Mouse (Mus musculus) spleen, adult 2 months (tissue): ENCODE measurements around the gene Sec14l2. TPM values are rescaled to one million over a fixed set of nuclear protein-coding genes. Genes with fewer than 3 reads are reported as not detected.

ENCODE experiments used
- DNase-seq, 2 experiments: peaks; one replicate each; pipeline versions ENCODE4 v3.0.0 to v3.0.0-alpha.2; 2012 to 2021; ENCODE audit warnings: low spot score in 2 of 2, low read depth in 1 of 2
- H3K27ac ChIP-seq: fragments of 200-500 bp; 2 replicates; pipeline ENCODE4 v1.5.1; 2012; ENCODE audit warnings: low read length, inconsistent platforms; ENCODE audit not compliant: insufficient read depth
- H3K27me3 ChIP-seq: fragments of 200-500 bp; 2 replicates; pipeline ENCODE4 v1.6.1; 2012; ENCODE audit warnings: mild to moderate bottlenecking, moderate library complexity, low read length, inconsistent platforms; ENCODE audit not compliant: control insufficient read depth, insufficient read depth
- H3K36me3 ChIP-seq: fragments of 200-500 bp; 2 replicates; pipeline ENCODE4 v1.6.1; 2012; ENCODE audit warnings: mild to moderate bottlenecking, low read length, inconsistent platforms; ENCODE audit not compliant: control insufficient read depth, insufficient read depth
- H3K4me1 ChIP-seq: fragments of 200-500 bp; 2 replicates; pipeline ENCODE4 v1.6.1; 2011; ENCODE audit warnings: inconsistent platforms; ENCODE audit not compliant: control insufficient read depth, insufficient read depth, insufficient read length
- H3K4me3 ChIP-seq: fragments of 200-500 bp; 2 replicates; pipeline ENCODE4 v1.5.1; 2011; ENCODE audit warnings: mild to moderate bottlenecking, inconsistent platforms; ENCODE audit not compliant: insufficient read depth, insufficient read length; ENCODE audit errors: extremely low read depth
- CTCF ChIP-seq: fragments of 200-500 bp; IDR thresholded peaks from 2 replicates; pipeline ENCODE4 v1.5.1; 2011; ENCODE audit warnings: mild to moderate bottlenecking, inconsistent platforms; ENCODE audit not compliant: insufficient read depth, insufficient read length, insufficient replicate concordance; ENCODE audit errors: extremely low read depth
- POLR2A ChIP-seq: fragments of 200-500 bp; IDR thresholded peaks from 2 replicates; pipeline ENCODE4 v1.6.1; 2011; ENCODE audit warnings: low read depth, low read length, inconsistent platforms
- WGBS: fragments of 180-500 bp; shearing (Covaris S2); methylation state at CpG from one replicate; pipeline ENCODE4 v1.1.7; 2018; 5-methylcytosine and 5-hydroxymethylcytosine counted together
- polyA plus RNA-seq: library from polyadenylated mRNA; depleted of rRNA; stranded (reverse); fragments of >200 nt; gene quantifications from 2 replicates; pipeline ENCODE4 v1.2.3, GENCODE M21; 2012

The Sec14l2 gene
- polyA plus RNA-seq, 1 experiment, result 1.9 TPM

- WGBS, result 86% methylated on average over 6 of the region's 6 CpGs
- H3K4me1 ChIP-seq, result no peaks in the 10 kb centered on the region
- H3K27ac ChIP-seq, result no peak overlapping the region
- H3K4me3 ChIP-seq, result no peak overlapping the region
- TF ChIP-seq POLR2A (no peak), CTCF (no peak)
- no peak for DNase-seq
- H3K36me3 ChIP-seq, result peaks cover 7% of the 10 kb centered on the region
- no peaks in the 10 kb centered on the region for H3K27me3 ChIP-seq
Observed at GRCm38 (mm10) chr11:4146381-4146780, 23.2 kb upstream of the Sec14l2 start.

GRCm38 (mm10) chr11:4143281-4144062, 20.3 kb upstream of the Sec14l2 start:
- H3K4me1 ChIP-seq, result no peaks in the 10 kb centered on the region
- WGBS, result 88% methylated on average over 21 of the region's 21 CpGs
- peaks cover 15% of the 10 kb centered on the region for H3K36me3 ChIP-seq
- TF ChIP-seq POLR2A (no peak), CTCF (no peak)
- no peak overlapping the region for H3K27ac ChIP-seq
- no peak for DNase-seq
- H3K4me3 ChIP-seq, result no peak overlapping the region
- no peaks in the 10 kb centered on the region for H3K27me3 ChIP-seq

GRCm38 (mm10) chr11:4142352-4142751, 19.1 kb upstream of the Sec14l2 start:
- no peaks in the 10 kb centered on the region for H3K27me3 ChIP-seq
- no peaks in the 10 kb centered on the region for H3K4me1 ChIP-seq
- 84% methylated on average over 4 of the region's 4 CpGs for WGBS
- no peak overlapping the region for H3K27ac ChIP-seq
- TF ChIP-seq POLR2A (no peak), CTCF (no peak)
- DNase-seq, result no peak
- no peak overlapping the region for H3K4me3 ChIP-seq
- peaks cover 15% of the 10 kb centered on the region for H3K36me3 ChIP-seq

- Histone ChIP-seq H3K36me3 (peaks cover 15% of the 10 kb centered on the region), H3K27ac (no peak overlapping the region), H3K4me1 (no peaks in the 10 kb centered on the region), H3K27me3 (no peaks in the 10 kb centered on the region), H3K4me3 (no peak overlapping the region)
- no peak for TF ChIP-seq POLR2A
- no peak for TF ChIP-seq CTCF
- no peak for DNase-seq
Observed at GRCm38 (mm10) chr11:4141505-4141904, 18.3 kb upstream of the Sec14l2 start.

GRCm38 (mm10) chr11:4138964-4139363, 15.7 kb upstream of the Sec14l2 start:
- TF ChIP-seq POLR2A, result no peak
- no peak for DNase-seq
- Histone ChIP-seq H3K4me1 (peaks cover 8% of the 10 kb centered on the region), H3K4me3 (no peak overlapping the region), H3K27me3 (no peaks in the 10 kb centered on the region), H3K36me3 (peaks cover 15% of the 10 kb centered on the region), H3K27ac (no peak overlapping the region)
- WGBS, result 69% methylated on average over 2 of the region's 2 CpGs

- Histone ChIP-seq H3K36me3 (peaks cover 1% of the 10 kb centered on the region), H3K27ac (peak within 1 kb of the TSS; percentile 92), H3K4me3 (peak within 1 kb of the TSS; percentile 97), H3K4me1 (peaks cover 8% of the 10 kb centered on the region), H3K27me3 (no peaks in the 10 kb centered on the region)
- 2% methylated on average over 62 of the region's 66 CpGs for WGBS
- DNase-seq, result peak; percentile 79 to 85
- peak; percentile 18; the same call in 1 of the 2 replicates for TF ChIP-seq POLR2A
- TF ChIP-seq CTCF, result peak; percentile 75
Observed at GRCm38 (mm10) chr11:4134986-4135935, 12.0 kb upstream of the Sec14l2 start, which contains the start of gene Rnf215. Gene Rnf215 (plus strand): TSS chr11:4135202.
